Mouse (Mus musculus): ENCODE results near the gene Hap1. TPM values are rescaled to one million over a fixed set of nuclear protein-coding genes. Genes with fewer than 3 reads are reported as not detected.
A peak's percentile ranks its signal among the peaks of the same experiment; 100 is the strongest.

Hap1 gene
- total and polyA plus RNA-seq, 3 experiments: 6.6 to 34.8 TPM; not detected in 1

DNA sequence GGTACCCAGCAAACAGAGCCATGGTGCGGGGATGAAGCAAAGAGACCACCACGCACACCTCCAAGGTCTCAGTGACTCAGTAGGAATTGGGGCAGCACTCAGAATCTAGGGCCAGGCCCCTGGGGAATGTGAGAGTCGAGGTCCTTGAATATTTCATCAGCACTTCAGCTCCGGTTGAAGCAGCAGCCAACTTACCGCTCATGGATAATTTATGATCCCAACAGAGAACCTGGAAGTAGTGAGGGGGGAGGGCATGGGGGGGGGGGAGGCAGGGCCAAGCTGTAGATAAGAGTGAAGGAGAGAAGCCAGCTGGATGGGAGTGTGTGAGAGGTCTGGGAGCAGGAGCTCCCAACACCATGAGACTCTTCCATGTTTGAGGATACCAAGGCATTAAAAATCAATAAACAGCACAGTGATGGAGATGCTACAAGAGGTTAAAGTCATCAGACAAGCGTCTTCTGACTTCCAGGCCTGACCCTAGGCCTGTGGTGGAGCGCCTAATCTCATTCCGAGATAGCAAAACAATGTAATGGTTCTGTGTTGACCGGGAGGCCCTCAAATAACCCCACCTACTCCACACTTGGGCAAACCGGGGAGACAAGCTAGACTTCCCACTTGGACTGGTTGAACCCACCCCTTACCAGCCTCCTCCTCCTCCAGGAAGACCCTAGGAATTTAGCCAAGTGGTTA, 47.7 kb upstream of the Hap1 start:
- H3K4me1 ChIP-seq (ENCODE audit: control insufficient read depth in 1 of 2, insufficient read depth in 2 of 2, low read length in 2 of 2): peaks cover 20 to 43% of the 10 kb centered on the region in 2 experiments
- H3K27me3 ChIP-seq (ENCODE audit: control insufficient read depth in 1 of 2, insufficient read depth in 2 of 2, low read length in 2 of 2): no peaks in the 10 kb centered on the region
- peaks cover 0 to 22% of the 10 kb centered on the region in 2 experiments; a peak in 2 of 4 replicates for H3K36me3 ChIP-seq (ENCODE audit: control insufficient read depth in 1 of 2, insufficient read depth in 2 of 2, low read length in 2 of 2)
- no peak overlapping the region for H3K4me3 ChIP-seq (ENCODE audit: control insufficient read depth in 1 of 2, insufficient read depth in 1 of 2, low read depth in 2 of 2, low read length in 2 of 2)
- no peak for DNase-seq (ENCODE audit: low read depth, low spot score)
- H3K9me3 ChIP-seq (replicated peaks; ENCODE audit: insufficient read depth, low read length): no peaks in the 10 kb centered on the region
- H3K79me2 ChIP-seq (ENCODE audit: control insufficient read depth, insufficient read depth, low read length, poor library complexity): no peaks in the 10 kb centered on the region
- H3K27ac ChIP-seq (ENCODE audit: control insufficient read depth, low read depth, low read length): no peak overlapping the region
- TF ChIP-seq CHD1 (IDR thresholded peaks at IDR 0.05; ENCODE audit: low read depth, low read length) (no peak), GABPA (IDR thresholded peaks at IDR 0.05; ENCODE audit: low read depth, low read length) (no peak), MAX (IDR thresholded peaks at IDR 0.05; ENCODE audit: low read length) (no peak), TAL1 (IDR thresholded peaks at IDR 0.05; ENCODE audit: low read length) (no peak)
- no peak overlapping the region for H3K9ac ChIP-seq (ENCODE audit: control insufficient read depth, low read depth, low read length, poor library complexity, severe bottlenecking)

DNA sequence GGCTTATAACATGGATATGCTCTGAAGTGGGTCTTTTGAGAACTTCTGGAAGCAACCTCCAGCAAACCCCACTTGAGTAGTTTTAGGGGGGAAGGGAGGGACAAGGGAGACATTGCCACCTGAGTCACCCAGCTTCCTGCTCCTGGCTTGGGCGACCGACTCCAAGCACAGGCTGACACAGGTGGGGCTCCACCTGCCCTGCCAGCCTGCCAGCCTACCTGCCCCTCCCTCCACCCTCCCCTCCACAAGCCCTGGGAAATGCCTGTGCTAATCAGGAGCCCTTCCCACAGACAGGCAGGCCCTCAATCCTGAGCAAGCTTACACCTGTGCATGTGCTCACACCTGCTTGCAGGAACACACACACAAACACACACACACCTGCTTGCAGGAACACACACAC, 46.8 kb upstream of the Hap1 start:
- no peaks in the 10 kb centered on the region for H3K27me3 ChIP-seq (ENCODE audit: control insufficient read depth in 1 of 2, insufficient read depth in 2 of 2, low read length in 2 of 2)
- no peak for DNase-seq (ENCODE audit: low read depth, low spot score)
- H3K4me3 ChIP-seq (ENCODE audit: control insufficient read depth in 1 of 2, insufficient read depth in 1 of 2, low read depth in 2 of 2, low read length in 2 of 2): peak overlapping the region in 1 of 2 experiments; percentile 15; a peak in 2 of 4 replicates
- TF ChIP-seq CHD1 (IDR thresholded peaks at IDR 0.05; ENCODE audit: low read depth, low read length): no peak
- TF ChIP-seq USF1 (IDR thresholded peaks at IDR 0.05; ENCODE audit: low read depth, low read length): no peak
- no peak for TF ChIP-seq NRF1 (IDR thresholded peaks at IDR 0.05; ENCODE audit: insufficient read depth, low read depth, low read length, poor library complexity, severe bottlenecking)
- no peak for TF ChIP-seq UBTF (IDR thresholded peaks at IDR 0.05; ENCODE audit: borderline replicate concordance, insufficient read depth, low read depth, low read length)
- no peak for TF ChIP-seq BHLHE40 (IDR thresholded peaks at IDR 0.05; ENCODE audit: borderline replicate concordance, low read depth, low read length)
- H3K9me3 ChIP-seq (replicated peaks; ENCODE audit: insufficient read depth, low read length): no peaks in the 10 kb centered on the region
- peaks cover 0 to 27% of the 10 kb centered on the region in 2 experiments; a peak in 2 of 4 replicates for H3K36me3 ChIP-seq (ENCODE audit: control insufficient read depth in 1 of 2, insufficient read depth in 2 of 2, low read length in 2 of 2)
- no peak overlapping the region for H3K27ac ChIP-seq (ENCODE audit: control insufficient read depth, low read depth, low read length)
- H3K9ac ChIP-seq (ENCODE audit: control insufficient read depth, low read depth, low read length, poor library complexity, severe bottlenecking): no peak overlapping the region
- no peaks in the 10 kb centered on the region for H3K79me2 ChIP-seq (ENCODE audit: control insufficient read depth, insufficient read depth, low read length, poor library complexity)
- peaks cover 20 to 48% of the 10 kb centered on the region in 2 experiments for H3K4me1 ChIP-seq (ENCODE audit: control insufficient read depth in 1 of 2, insufficient read depth in 2 of 2, low read length in 2 of 2)

DNA sequence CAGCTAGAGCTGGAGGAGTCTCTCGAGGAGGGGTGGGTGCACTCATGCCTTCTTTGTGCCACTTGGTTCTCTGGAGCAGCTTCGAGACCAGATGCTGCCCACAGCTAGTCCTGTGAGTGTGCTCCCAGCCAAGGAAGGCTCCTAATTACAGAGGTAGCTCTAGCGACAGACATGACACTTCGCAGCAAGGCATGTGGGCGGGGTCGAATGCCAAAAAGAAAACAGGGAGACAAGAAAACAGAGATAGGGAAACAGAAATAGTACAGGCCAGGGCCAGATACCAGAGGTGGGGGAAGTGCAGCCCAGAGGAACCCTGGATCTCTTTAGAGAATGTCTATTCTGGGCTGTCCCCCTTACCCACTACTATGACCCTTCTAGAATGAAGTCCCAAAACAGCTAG, 46.3 kb upstream of the Hap1 start:
- no peaks in the 10 kb centered on the region for H3K27me3 ChIP-seq (ENCODE audit: control insufficient read depth in 1 of 2, insufficient read depth in 2 of 2, low read length in 2 of 2)
- peak overlapping the region; percentile 28 for H3K9ac ChIP-seq (ENCODE audit: control insufficient read depth, low read depth, low read length, poor library complexity, severe bottlenecking)
- DNase-seq (ENCODE audit: low read depth, low spot score): peak; percentile 75
- no peak overlapping the region for H3K27ac ChIP-seq (ENCODE audit: control insufficient read depth, low read depth, low read length)
- no peaks in the 10 kb centered on the region for H3K9me3 ChIP-seq (replicated peaks; ENCODE audit: insufficient read depth, low read length)
- peaks cover 20 to 48% of the 10 kb centered on the region in 2 experiments for H3K4me1 ChIP-seq (ENCODE audit: control insufficient read depth in 1 of 2, insufficient read depth in 2 of 2, low read length in 2 of 2)
- H3K36me3 ChIP-seq (ENCODE audit: control insufficient read depth in 1 of 2, insufficient read depth in 2 of 2, low read length in 2 of 2): peaks cover 0 to 27% of the 10 kb centered on the region in 2 experiments; a peak in 2 of 4 replicates
- no peaks in the 10 kb centered on the region for H3K79me2 ChIP-seq (ENCODE audit: control insufficient read depth, insufficient read depth, low read length, poor library complexity)
- peak overlapping the region; percentile 15 to 26 for H3K4me3 ChIP-seq (ENCODE audit: control insufficient read depth in 1 of 2, insufficient read depth in 1 of 2, low read depth in 2 of 2, low read length in 2 of 2)
- no peak for TF ChIP-seq ELF1 (IDR thresholded peaks at IDR 0.05; ENCODE audit: low read depth, low read length)
- TF ChIP-seq MEF2A (IDR thresholded peaks at IDR 0.05; ENCODE audit: extremely low read depth, insufficient replicate concordance, low read depth, low read length, poor library complexity, severe bottlenecking): peak; percentile 95
- TF ChIP-seq MXI1 (IDR thresholded peaks at IDR 0.05; ENCODE audit: low read depth, low read length): peak; percentile 96
- TF ChIP-seq MAZ (IDR thresholded peaks at IDR 0.05; ENCODE audit: low read depth, low read length): peak; percentile 19; the same call in 1 of the 2 replicates
- TF ChIP-seq SMC3 (IDR thresholded peaks at IDR 0.05; ENCODE audit: low read depth, low read length): no peak
- TF ChIP-seq CHD1 (IDR thresholded peaks at IDR 0.05; ENCODE audit: low read depth, low read length): no peak
- no peak for TF ChIP-seq JUND (IDR thresholded peaks at IDR 0.05; ENCODE audit: low read depth, low read length)
- no peak for TF ChIP-seq ZMIZ1 (IDR thresholded peaks at IDR 0.05; ENCODE audit: low read depth, low read length)
- peak; percentile 37; the same call in 1 of the 2 replicates for TF ChIP-seq CHD2 (IDR thresholded peaks at IDR 0.05; ENCODE audit: low read length)
- TF ChIP-seq NELFE (IDR thresholded peaks at IDR 0.05; ENCODE audit: low read depth, low read length): no peak
- TF ChIP-seq BHLHE40 (IDR thresholded peaks at IDR 0.05; ENCODE audit: borderline replicate concordance, low read depth, low read length): 0 out of 2 replicates have a peak, but pooled peaks have one; percentile 18
- no peak for TF ChIP-seq GABPA (IDR thresholded peaks at IDR 0.05; ENCODE audit: low read depth, low read length)
- peak; percentile 41 to 44; a peak in 1 of 4 replicates for TF ChIP-seq EP300 (IDR thresholded peaks at IDR 0.05; ENCODE audit: low read depth in 1 of 2, low read length in 2 of 2)
- TF ChIP-seq TCF12 (IDR thresholded peaks at IDR 0.05; ENCODE audit: low read depth, low read length): peak; percentile 70
- TF ChIP-seq POLR2A (IDR thresholded peaks at IDR 0.05; ENCODE audit: control insufficient read depth in 1 of 2, insufficient read depth in 1 of 2, low read depth in 1 of 2, low read length in 2 of 2, poor library complexity in 1 of 2): 0 out of 4 replicates have a peak, but pooled peaks of 1 of the 2 experiments have one; percentile 37
- TF ChIP-seq ZKSCAN1 (IDR thresholded peaks at IDR 0.05; ENCODE audit: low read depth, low read length): no peak
- no peak for TF ChIP-seq POLR2AphosphoS5 (IDR thresholded peaks at IDR 0.05; ENCODE audit: borderline replicate concordance, low read depth, low read length)
- TF ChIP-seq TBP (IDR thresholded peaks at IDR 0.05; ENCODE audit: low read depth, low read length): 0 out of 2 replicates have a peak, but pooled peaks have one; percentile 23
